Comparison of ENCODE assay signal across 10 mouse cellular contexts in genomic region chr5:149374026-149374425, GRCm38 (mm10). TPM values are rescaled to one million over a fixed set of nuclear protein-coding genes. Genes with fewer than 3 reads are reported as not detected.
DNase-seq lines count a peak whose midpoint lies in the region; ATAC-seq and TF ChIP-seq lines count a peak whose summit lies in the region.
"Had no signal": no experiment of that assay in that cellular context is flagged by ENCODE, and none has a peak within 500 bp of the region (broad histone marks: within the 10 kb centered on the region; RNA-seq: fewer than 3 reads in every experiment).

No protein-coding gene starts in this region.

- no peak overlapping the region for H3K4me3 ChIP-seq in midbrain, embryonic 16.5 days (ENCODE audit: low read depth, low read length)
- H3K4me3 ChIP-seq in midbrain, postnatal 0 days (ENCODE audit: low read depth, low read length), result no peak overlapping the region
- H3K4me3 ChIP-seq: liver, embryonic 13.5 days had no signal

- TF ChIP-seq CTCF in midbrain, postnatal 0 days (IDR thresholded peaks at IDR 0.05), result no peak

- no peak overlapping the region for H3K9ac ChIP-seq in midbrain, embryonic 16.5 days (ENCODE audit: low read depth, low read length)
- H3K9ac ChIP-seq in midbrain, postnatal 0 days (replicated peaks; ENCODE audit: low read length, poor library complexity, severe bottlenecking), result no peak overlapping the region
- H3K9ac ChIP-seq: liver, embryonic 13.5 days had no signal

- H3K4me2 ChIP-seq in midbrain, embryonic 16.5 days (ENCODE audit: low read length), result no peak overlapping the region
- no peak overlapping the region for H3K4me2 ChIP-seq in midbrain, postnatal 0 days (ENCODE audit: low read depth, low read length, poor library complexity, severe bottlenecking)
- H3K4me2 ChIP-seq: liver, embryonic 13.5 days had no signal

- no peaks in the 10 kb centered on the region for H3K27me3 ChIP-seq in midbrain, embryonic 16.5 days (ENCODE audit: control insufficient read depth, insufficient read depth, low read depth, low read length)
- no peaks in the 10 kb centered on the region for H3K27me3 ChIP-seq in midbrain, postnatal 0 days (ENCODE audit: insufficient read depth, low read length)

- ATAC-seq in midbrain, embryonic 16.5 days, result peak; percentile 11; the same call in 1 of the 2 replicates
- no peak for ATAC-seq in midbrain, postnatal 0 days (ENCODE audit: low FRiP score)

- no peaks in the 10 kb centered on the region for H3K36me3 ChIP-seq in midbrain, embryonic 16.5 days (ENCODE audit: control insufficient read depth, insufficient read depth, low read length)
- H3K36me3 ChIP-seq in midbrain, postnatal 0 days (ENCODE audit: insufficient read depth, low read length), result no peaks in the 10 kb centered on the region
- H3K36me3 ChIP-seq: liver, embryonic 13.5 days had no signal

- H3K4me1 ChIP-seq in midbrain, embryonic 16.5 days (ENCODE audit: control insufficient read depth, insufficient read depth, low read length), result peaks cover 14% of the 10 kb centered on the region
- peaks cover 10% of the 10 kb centered on the region; the same call in 1 of the 2 replicates for H3K4me1 ChIP-seq in midbrain, postnatal 0 days (ENCODE audit: insufficient read depth, low read length)

- no peaks in the 10 kb centered on the region for H3K9me3 ChIP-seq in midbrain, embryonic 16.5 days (replicated peaks; ENCODE audit: control insufficient read depth, low read length, poor library complexity, severe bottlenecking)
- H3K9me3 ChIP-seq in midbrain, postnatal 0 days (ENCODE audit: low read length), result no peaks in the 10 kb centered on the region
- H3K9me3 ChIP-seq: liver, embryonic 13.5 days had no signal

- 76% methylated on average over 7 of the region's 7 CpGs for WGBS in midbrain, embryonic 16.5 days
- WGBS in midbrain, postnatal 0 days, result 64% methylated on average over 7 of the region's 7 CpGs

- no peak overlapping the region for H3K27ac ChIP-seq in midbrain, embryonic 16.5 days (ENCODE audit: low read length)
- H3K27ac ChIP-seq in midbrain, postnatal 0 days (ENCODE audit: low read depth, low read length), result no peak overlapping the region
- H3K27ac ChIP-seq: liver, embryonic 13.5 days had no signal

- peak; percentile 34 to 70 for DNase-seq in frontal cortex, adult 2 months (ENCODE audit: extremely low spot score in 1 of 2, low spot score in 1 of 2)
- DNase-seq in frontal cortex, postnatal 14 days (ENCODE audit: low spot score in 2 of 2), result no peak
- no peak for DNase-seq in midbrain, postnatal 0 days (ENCODE audit: low spot score)
- DNase-seq in induced T-regulatory cell, adult 2 months (ENCODE audit: low read depth), result peak; percentile 18
- DNase-seq in thymus, postnatal 36 days, result peak; percentile 63 to 73
- DNase-seq in kidney, postnatal 25 days, result no peak
- no peak for DNase-seq in embryo, embryonic 10 days (ENCODE audit: low spot score)
- DNase-seq: liver, embryonic 13.5 days had no signal

RNA-seq across cellular contexts. Expression of gene Medag, which starts 37.5 kb away (rescaled TPM):
- polyA plus RNA-seq in frontal cortex, adult 2 months (2012; rRNA removed), result 10.9 and 11.9 TPM in 2 replicates
- polyA plus RNA-seq in midbrain, embryonic 16.5 days (2015; fragmentation: Nextera tagmentation; extraction: Ambion mirVana), result 2.0 and 2.8 TPM in 2 replicates
- total RNA-seq in midbrain, postnatal 0 days (2014; rRNA removed), result 2.6 and 3.4 TPM in 2 replicates
- 1.3 and 2.1 TPM in 2 replicates for polyA plus RNA-seq in midbrain, postnatal 0 days (2015; fragmentation: Nextera tagmentation; extraction: Ambion mirVana)
- total RNA-seq: ES-E14 had no signal

Comparison
In these comparisons a context has a peak if more than half of its experiments do, and no peak if none do; other contexts are left out.
1. DNase-seq: peak in frontal cortex, adult 2 months (2 of 2), induced T-regulatory cell, adult 2 months (single experiment) and thymus, postnatal 36 days (2 of 2); none in frontal cortex, postnatal 14 days (0 of 2), midbrain, postnatal 0 days (single experiment), kidney, postnatal 25 days (0 of 2) and embryo, embryonic 10 days (single experiment).